Mouse (Mus musculus): ENCODE data around the gene Fbxw11. TPM values are rescaled to one million over a fixed set of nuclear protein-coding genes. Genes with fewer than 3 reads are reported as not detected.

The Fbxw11 gene
- total RNA-seq, 2 experiments from 2014 or later: 28.8 to 40.5 TPM

- no peak for ATAC-seq (replicated peaks; ENCODE audit: low FRiP score, low TSS enrichment, poor library complexity, severe bottlenecking)
Measured at GRCm38 (mm10) chr11:32733195-32733594, 90.7 kb downstream of the Fbxw11 start.

GRCm38 (mm10) chr11:32736371-32736770 lies 93.8 kb downstream of the Fbxw11 start:
- no peak for ATAC-seq (replicated peaks; ENCODE audit: low FRiP score, low TSS enrichment, poor library complexity, severe bottlenecking)

GRCm38 (mm10) chr11:32737729-32738128 lies 95.2 kb downstream of the Fbxw11 start:
- ATAC-seq (replicated peaks; ENCODE audit: low FRiP score, low TSS enrichment, poor library complexity, severe bottlenecking): no peak

GRCm38 (mm10) chr11:32743891-32744290 lies 101.4 kb downstream of the Fbxw11 start:
- ATAC-seq (replicated peaks; ENCODE audit: low FRiP score, low TSS enrichment, poor library complexity, severe bottlenecking): no peak

- peak; percentile 52 for ATAC-seq (replicated peaks; ENCODE audit: low FRiP score, low TSS enrichment, poor library complexity, severe bottlenecking)
Measured at GRCm38 (mm10) chr11:32744463-32744862, 101.9 kb downstream of the Fbxw11 start.

- no peak for ATAC-seq (replicated peaks; ENCODE audit: low FRiP score, low TSS enrichment, poor library complexity, severe bottlenecking)
Measured at GRCm38 (mm10) chr11:32745466-32745865, 102.9 kb downstream of the Fbxw11 start.

- ATAC-seq (replicated peaks; ENCODE audit: low FRiP score, low TSS enrichment, poor library complexity, severe bottlenecking): no peak
Measured at GRCm38 (mm10) chr11:32746036-32746435, 103.5 kb downstream of the Fbxw11 start.

GRCm38 (mm10) chr11:32746475-32746874 lies 104.0 kb downstream of the Fbxw11 start:
- no peak for ATAC-seq (replicated peaks; ENCODE audit: low FRiP score, low TSS enrichment, poor library complexity, severe bottlenecking)

- no peak for ATAC-seq (replicated peaks; ENCODE audit: low FRiP score, low TSS enrichment, poor library complexity, severe bottlenecking)
Measured at GRCm38 (mm10) chr11:32748800-32749199, 106.3 kb downstream of the Fbxw11 start.

GRCm38 (mm10) chr11:32751863-32752594 lies 109.5 kb downstream of the Fbxw11 start:
- no peak for ATAC-seq (replicated peaks; ENCODE audit: low FRiP score, low TSS enrichment, poor library complexity, severe bottlenecking)

- ATAC-seq (replicated peaks; ENCODE audit: low FRiP score, low TSS enrichment, poor library complexity, severe bottlenecking): peak; percentile 91
Measured at GRCm38 (mm10) chr11:32752595-32752885, 110.0 kb downstream of the Fbxw11 start.

GRCm38 (mm10) chr11:32753358-32753757 lies 110.8 kb downstream of the Fbxw11 start:
- ATAC-seq (replicated peaks; ENCODE audit: low FRiP score, low TSS enrichment, poor library complexity, severe bottlenecking): no peak

GRCm38 (mm10) chr11:32762773-32763172 lies 120.2 kb downstream of the Fbxw11 start:
- ATAC-seq (replicated peaks; ENCODE audit: low FRiP score, low TSS enrichment, poor library complexity, severe bottlenecking): no peak

GRCm38 (mm10) chr11:32767496-32768230 lies 125.1 kb downstream of the Fbxw11 start:
- no peak for ATAC-seq (replicated peaks; ENCODE audit: low FRiP score, low TSS enrichment, poor library complexity, severe bottlenecking)

- no peak for ATAC-seq (replicated peaks; ENCODE audit: low FRiP score, low TSS enrichment, poor library complexity, severe bottlenecking)
Measured at GRCm38 (mm10) chr11:32768642-32769343, 126.3 kb downstream of the Fbxw11 start.

- ATAC-seq (replicated peaks; ENCODE audit: low FRiP score, low TSS enrichment, poor library complexity, severe bottlenecking): no peak
Measured at GRCm38 (mm10) chr11:32780747-32781536, 138.4 kb downstream of the Fbxw11 start.

GRCm38 (mm10) chr11:32781633-32782404 lies 139.3 kb downstream of the Fbxw11 start:
- no peak for ATAC-seq (replicated peaks; ENCODE audit: low FRiP score, low TSS enrichment, poor library complexity, severe bottlenecking)

GRCm38 (mm10) chr11:32782724-32783123 lies 140.2 kb downstream of the Fbxw11 start:
- no peak for ATAC-seq (replicated peaks; ENCODE audit: low FRiP score, low TSS enrichment, poor library complexity, severe bottlenecking)

GRCm38 (mm10) chr11:32785591-32786147 lies 143.1 kb downstream of the Fbxw11 start:
- ATAC-seq (replicated peaks; ENCODE audit: low FRiP score, low TSS enrichment, poor library complexity, severe bottlenecking): no peak

Data from megakaryocyte-erythroid progenitor cell, adult 5-6 weeks (primary cell).